Mouse (Mus musculus) MEL (cell line): Measurements from ENCODE around the gene Vmn2r28. TPM values are rescaled to one million over a fixed set of nuclear protein-coding genes. Genes with fewer than 3 reads are reported as not detected.
"Not testable (repeated sequence)": the region's sequence is repeated elsewhere in the genome, so short reads cannot be mapped to it uniquely, and the experiment has no call there.

Source experiments
- DNase-seq: peaks from one replicate; pipeline ENCODE4 v3.0.0; 2011; ENCODE audit warnings: low read depth, low spot score
- H3K27ac ChIP-seq: 2 replicates; pipeline ENCODE4 v1.5.1; 2012; ENCODE audit warnings: low read depth, mild to moderate bottlenecking, control low read depth, low read length, moderate library complexity; ENCODE audit not compliant: control insufficient read depth
- H3K27me3 ChIP-seq, 2 experiments: fragments of 150-350 bp in 1 of 2; sonication (generic) in 1 of 2; 2 replicates each; pipeline ENCODE4 v1.6.1; 2012; ENCODE audit warnings: low read length in 2 of 2, mild to moderate bottlenecking in 2 of 2, improper control_type of control experiment in 1 of 2, moderate library complexity in 1 of 2; ENCODE audit not compliant: insufficient read depth in 2 of 2, control insufficient read depth in 1 of 2
- H3K36me3 ChIP-seq, 2 experiments: 2 replicates each; pipeline ENCODE4 v1.6.1; 2012 to 2014; ENCODE audit warnings: low read length in 2 of 2, improper control_type of control experiment in 1 of 2, inconsistent platforms in 1 of 2, mild to moderate bottlenecking in 1 of 2; ENCODE audit not compliant: insufficient read depth in 2 of 2, control insufficient read depth in 1 of 2
- H3K4me1 ChIP-seq, 2 experiments: fragments of 150-350 bp in 1 of 2; sonication (generic) in 1 of 2; 2 replicates each; pipeline ENCODE4 v1.6.1; 2012; ENCODE audit warnings: low read length in 2 of 2, improper control_type of control experiment in 1 of 2, mild to moderate bottlenecking in 1 of 2; ENCODE audit not compliant: insufficient read depth in 2 of 2, control insufficient read depth in 1 of 2
- H3K4me3 ChIP-seq, 2 experiments: fragments of 150-350 bp in 1 of 2; sonication (generic) in 1 of 2; 2 replicates each; pipeline ENCODE4 v1.5.1; 2012; ENCODE audit warnings: low read depth in 2 of 2, low read length in 2 of 2, mild to moderate bottlenecking in 2 of 2, moderate library complexity in 2 of 2, control low read depth in 1 of 2, improper control_type of control experiment in 1 of 2; ENCODE audit not compliant: control insufficient read depth in 1 of 2, insufficient read depth in 1 of 2
- H3K79me2 ChIP-seq: 2 replicates; pipeline ENCODE4 v1.6.1; 2012; ENCODE audit warnings: mild to moderate bottlenecking, low read length, moderate library complexity; ENCODE audit not compliant: control insufficient read depth, poor library complexity, insufficient read depth
- H3K9ac ChIP-seq: 2 replicates; pipeline ENCODE4 v1.6.1; 2012; ENCODE audit warnings: low read depth, mild to moderate bottlenecking, control low read depth, low read length, moderate library complexity; ENCODE audit not compliant: control insufficient read depth, poor library complexity, severe bottlenecking
- H3K9me3 ChIP-seq: fragments of 150-350 bp; sonication (generic); replicated peaks from 2 replicates; pipeline ENCODE4 v1.6.1; 2012; ENCODE audit warnings: mild to moderate bottlenecking, low read length, improper control_type of control experiment, moderate library complexity; ENCODE audit not compliant: insufficient read depth
- BHLHE40 ChIP-seq: IDR thresholded peaks from 2 replicates; pipeline ENCODE4 v1.6.1; 2012; ENCODE audit warnings: low read depth, mild to moderate bottlenecking, inconsistent platforms, low read length, improper control_type of control experiment, borderline replicate concordance
- CHD1 ChIP-seq: IDR thresholded peaks from 2 replicates; pipeline ENCODE4 v1.6.1; 2012; ENCODE audit warnings: low read depth, mild to moderate bottlenecking, inconsistent platforms, low read length, improper control_type of control experiment
- CTCF ChIP-seq, 3 experiments: IDR thresholded peaks in 2 of 3; conservative IDR thresholded peaks in 1 of 3; 2 replicates each; pipeline ENCODE4 v1.5.1; 2011 to 2012; ENCODE audit warnings: low read length in 3 of 3, low read depth in 2 of 3, mild to moderate bottlenecking in 2 of 3, improper control_type of control experiment in 1 of 3, inconsistent platforms in 1 of 3, mixed read lengths in 1 of 3, moderate library complexity in 1 of 3; ENCODE audit not compliant: control insufficient read depth in 1 of 3, insufficient read depth in 1 of 3, poor library complexity in 1 of 3, severe bottlenecking in 1 of 3
- ETS1 ChIP-seq: IDR thresholded peaks from 2 replicates; pipeline ENCODE4 v1.6.1; 2012; ENCODE audit warnings: low read depth, mild to moderate bottlenecking, inconsistent platforms, low read length, improper control_type of control experiment, moderate library complexity
- GABPA ChIP-seq: IDR thresholded peaks from 2 replicates; pipeline ENCODE4 v1.6.1; 2012; ENCODE audit warnings: low read depth, mild to moderate bottlenecking, inconsistent platforms, low read length, improper control_type of control experiment, moderate library complexity
- JUND ChIP-seq: IDR thresholded peaks from 2 replicates; pipeline ENCODE4 v1.6.1; 2011; ENCODE audit warnings: low read depth, mild to moderate bottlenecking, improper control_type of control experiment, low read length
- MXI1 ChIP-seq: IDR thresholded peaks from 2 replicates; pipeline ENCODE4 v1.6.1; 2011; ENCODE audit warnings: mild to moderate bottlenecking, low read depth, low read length, improper control_type of control experiment
- NELFE ChIP-seq: IDR thresholded peaks from 2 replicates; pipeline ENCODE4 v1.6.1; 2011; ENCODE audit warnings: low read depth, low read length, improper control_type of control experiment
- RCOR1 ChIP-seq: IDR thresholded peaks from 2 replicates; pipeline ENCODE4 v1.6.1; 2012; ENCODE audit warnings: low read depth, mild to moderate bottlenecking, inconsistent platforms, low read length, improper control_type of control experiment
- SIN3A ChIP-seq: IDR thresholded peaks from 2 replicates; pipeline ENCODE4 v1.6.1; 2012; ENCODE audit warnings: low read length, improper control_type of control experiment, inconsistent platforms
- TAL1 ChIP-seq: IDR thresholded peaks from 2 replicates; pipeline ENCODE4 v1.6.1; 2012; ENCODE audit warnings: mild to moderate bottlenecking, inconsistent platforms, low read length, moderate library complexity, mixed read lengths
- TBP ChIP-seq: IDR thresholded peaks from 2 replicates; pipeline ENCODE4 v1.8.0; 2011; ENCODE audit warnings: low read depth, low read length, improper control_type of control experiment
- TCF12 ChIP-seq: IDR thresholded peaks from 2 replicates; pipeline ENCODE4 v1.6.1; 2014; ENCODE audit warnings: low read depth, mild to moderate bottlenecking, inconsistent platforms, low read length, improper control_type of control experiment, moderate library complexity
- UBTF ChIP-seq: IDR thresholded peaks from 2 replicates; pipeline ENCODE4 v1.6.1; 2012; ENCODE audit warnings: low read depth, mild to moderate bottlenecking, inconsistent platforms, low read length, improper control_type of control experiment, moderate library complexity, borderline replicate concordance; ENCODE audit not compliant: insufficient read depth
- USF1 ChIP-seq: IDR thresholded peaks from 2 replicates; pipeline ENCODE4 v1.6.1; 2014; ENCODE audit warnings: low read depth, mild to moderate bottlenecking, inconsistent platforms, low read length, improper control_type of control experiment, moderate library complexity
- USF2 ChIP-seq, 2 experiments: IDR thresholded peaks; 2 replicates each; pipeline ENCODE4 v1.6.1; 2011 to 2012; ENCODE audit warnings: improper control_type of control experiment in 2 of 2, low read length in 2 of 2, borderline replicate concordance in 1 of 2, inconsistent platforms in 1 of 2, low read depth in 1 of 2, mild to moderate bottlenecking in 1 of 2; ENCODE audit not compliant: insufficient read depth in 1 of 2
- ZC3H11A ChIP-seq: IDR thresholded peaks from 2 replicates; pipeline ENCODE4 v1.6.1; 2012; ENCODE audit warnings: low read depth, mild to moderate bottlenecking, inconsistent platforms, low read length, improper control_type of control experiment
- ZNF384 ChIP-seq: IDR thresholded peaks from 2 replicates; pipeline ENCODE4 v1.6.1; 2012; ENCODE audit warnings: low read depth, mild to moderate bottlenecking, inconsistent platforms, low read length, improper control_type of control experiment
- polyA plus RNA-seq, 2 experiments: library from polyadenylated mRNA; stranded (reverse) in 1 of 2; unstranded in 1 of 2; fragments of >175 nt in 1 of 2; fragments of >200 nt in 1 of 2; gene quantifications; 2 replicates each; pipeline versions ENCODE4 v1.2.1 to v1.2.4; 2012; ENCODE audit warnings: low replicate concordance in 2 of 2, low read depth in 1 of 2; ENCODE audit not compliant: insufficient read length in 2 of 2, insufficient read depth in 1 of 2, missing spikeins in 1 of 2
- total RNA-seq: library from RNA; depleted of rRNA; stranded (reverse); fragments of 300-350 nt; gene quantifications from 2 replicates; pipeline ENCODE4 v1.2.3, GENCODE M21; 2012; rRNA removed

The Vmn2r28 gene
- total RNA-seq (not detected in 2 replicates), polyA plus RNA-seq (not detected)

DNA sequence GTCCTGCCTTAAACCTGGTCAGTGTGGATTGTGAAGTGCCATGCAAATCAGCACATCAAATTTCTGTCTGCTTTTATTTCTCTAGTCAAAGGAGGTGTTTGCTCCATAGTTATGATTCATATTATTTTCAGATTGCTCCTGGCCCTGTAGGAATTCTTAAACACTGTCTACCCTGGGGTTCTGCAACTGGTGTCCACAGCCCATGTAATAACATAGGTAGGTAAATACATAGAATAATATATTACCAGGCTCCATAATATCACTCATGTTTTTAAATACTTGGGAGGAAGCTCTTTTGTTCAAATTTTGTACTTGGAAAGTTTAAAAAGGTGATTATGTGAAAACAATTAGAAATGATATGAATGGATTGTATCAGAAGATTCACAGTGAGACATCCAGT, at the start of gene Vmn2r28:
TSS of gene Vmn2r28 (minus strand) at position 101 of the 400 bp plus-strand sequence.
- not testable (repeated sequence) for H3K4me3 ChIP-seq, H3K79me2 ChIP-seq, DNase-seq, H3K9me3 ChIP-seq, H3K4me1 ChIP-seq, H3K27ac ChIP-seq, H3K9ac ChIP-seq, H3K36me3 ChIP-seq, H3K27me3 ChIP-seq

DNA sequence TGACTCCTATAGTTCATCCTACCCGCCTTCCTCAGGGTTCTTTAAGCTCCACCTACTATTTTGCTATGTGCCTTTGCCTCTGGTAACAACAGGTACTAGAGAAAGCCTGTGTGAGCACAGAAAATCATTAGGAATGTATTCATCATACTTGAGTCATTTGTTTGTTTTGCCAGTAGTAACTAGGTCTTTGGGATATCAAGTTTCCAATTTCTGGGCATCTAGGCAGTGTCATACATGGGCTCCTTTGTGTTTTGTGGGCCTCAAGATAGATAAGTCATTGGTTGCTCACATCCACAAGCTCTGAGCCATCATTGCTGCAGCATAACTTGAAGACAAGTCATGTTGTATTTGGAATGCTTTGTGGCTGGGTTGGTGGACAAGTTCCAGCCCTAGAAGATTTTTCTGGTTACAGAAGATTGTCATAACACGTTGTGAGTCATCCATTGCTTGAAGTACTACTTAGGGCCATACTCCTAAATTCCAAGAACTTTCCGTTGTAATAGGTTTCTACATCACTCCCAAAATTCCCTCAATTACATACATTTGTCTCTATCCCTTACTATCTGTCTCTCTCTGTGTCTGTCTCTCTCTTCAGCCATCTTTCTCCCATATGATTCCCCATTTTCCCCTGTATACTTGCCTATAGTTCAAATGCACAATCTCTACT, 47.1 kb upstream of the Vmn2r28 start:
- H3K9ac ChIP-seq, H3K27ac ChIP-seq, H3K9me3 ChIP-seq, H3K79me2 ChIP-seq, H3K4me1 ChIP-seq, H3K4me3 ChIP-seq, H3K36me3 ChIP-seq, H3K27me3 ChIP-seq, DNase-seq: not testable (repeated sequence)

DNA sequence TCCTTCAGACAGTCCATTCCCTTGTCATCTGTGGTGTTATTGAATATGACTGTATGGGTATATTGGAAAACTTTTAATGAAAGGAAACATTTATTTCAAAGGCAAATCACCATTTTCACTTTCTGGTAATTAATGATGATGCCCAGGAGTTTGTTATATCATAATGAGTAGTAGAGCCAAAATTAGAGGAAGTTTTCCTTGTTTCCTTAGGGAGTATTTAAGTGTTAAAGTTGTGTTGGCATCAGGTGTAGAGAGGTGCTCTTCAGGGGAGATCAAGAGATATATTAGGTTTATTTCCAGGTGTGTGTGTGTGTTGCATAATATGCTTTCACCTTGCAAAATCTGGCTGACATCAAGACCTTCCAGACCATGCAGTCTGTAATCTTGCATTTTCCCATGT, 37.1 kb downstream of the Vmn2r28 start, which contains the start of gene Vmn1r59:
TSS of gene Vmn1r59 (minus strand) at position 101 of the 400 bp plus-strand sequence.
- Histone ChIP-seq H3K79me2 (no peaks in the 10 kb centered on the region), H3K4me1 (no peaks in the 10 kb centered on the region), H3K4me3 (no peak within 1 kb of the TSS), H3K9me3 (no peaks in the 10 kb centered on the region), H3K9ac (no peak within 1 kb of the TSS), H3K36me3 (no peaks in the 10 kb centered on the region), H3K27ac (no peak within 1 kb of the TSS), H3K27me3 (no peaks in the 10 kb centered on the region)
- no peak for DNase-seq
- TF ChIP-seq ZC3H11A (no peak), RCOR1 (no peak), CTCF (IDR thresholded peaks at IDR 0.05 in 2 of 3, conservative IDR thresholded peaks at IDR 0.05 in 1 of 3; ENCODE audit: control insufficient read depth in 1 of 3, insufficient read depth in 1 of 3, low read depth in 2 of 3, low read length in 3 of 3, poor library complexity in 1 of 3, severe bottlenecking in 1 of 3) (no peak), TBP (no peak), USF2 (IDR thresholded peaks at IDR 0.05; ENCODE audit: borderline replicate concordance in 1 of 2, insufficient read depth in 1 of 2, low read depth in 1 of 2, low read length in 2 of 2) (no peak), CHD1 (no peak), USF1 (no peak), SIN3A (no peak), GABPA (no peak), UBTF (no peak), ETS1 (no peak), TCF12 (no peak), JUND (no peak), TAL1 (no peak), NELFE (no peak), MXI1 (no peak), BHLHE40 (no peak), ZNF384 (no peak)
- TF ChIP-seq, all 39 proteins: peak for 0

DNA sequence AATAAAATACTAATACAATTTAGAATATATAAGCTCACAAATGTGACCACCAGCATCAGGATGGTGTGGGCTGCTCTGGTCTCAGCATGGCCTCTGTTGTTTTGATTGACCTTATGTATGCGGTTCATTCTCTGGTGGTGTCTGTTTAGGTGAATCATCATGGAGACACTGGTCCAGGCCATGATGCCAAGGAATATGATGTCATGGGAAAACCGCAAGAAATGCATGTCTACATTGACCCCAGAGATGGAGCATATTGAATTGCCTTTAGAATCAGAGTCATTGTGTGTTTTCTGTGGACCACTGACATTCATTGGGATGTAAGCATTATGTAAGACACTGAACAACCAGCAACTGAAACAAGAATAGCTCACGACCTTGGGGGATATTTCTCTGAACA, 39.7 kb downstream of the Vmn2r28 start:
- not testable (repeated sequence) for H3K27ac ChIP-seq, H3K4me3 ChIP-seq, H3K36me3 ChIP-seq, H3K9me3 ChIP-seq, H3K27me3 ChIP-seq, H3K79me2 ChIP-seq, DNase-seq, H3K9ac ChIP-seq, H3K4me1 ChIP-seq
